Comparison of ENCODE assay signal across 24 mouse cellular contexts in the genomic region with DNA sequence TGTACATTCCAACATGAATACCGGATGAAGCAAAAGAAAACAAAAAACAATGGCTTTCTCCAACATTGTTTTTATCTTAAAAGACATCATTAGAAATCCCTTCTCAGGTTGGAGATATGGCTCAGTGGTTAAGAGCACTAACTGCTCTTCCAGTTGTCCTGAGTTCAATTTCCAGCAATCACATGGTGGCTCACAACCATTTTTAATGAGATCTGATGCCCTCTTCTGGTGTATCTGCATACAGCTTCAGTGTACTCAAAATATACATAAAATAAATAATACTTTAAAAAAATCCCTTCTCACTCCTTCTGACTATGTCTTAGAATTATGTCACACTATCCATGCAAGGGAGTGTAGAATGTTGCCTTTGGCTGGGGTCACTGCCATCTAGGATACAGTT. TPM values are rescaled to one million over a fixed set of nuclear protein-coding genes. Genes with fewer than 3 reads are reported as not detected.
DNase-seq lines count a peak whose midpoint lies in the region; ATAC-seq and TF ChIP-seq lines count a peak whose summit lies in the region.
"Had no signal": no experiment of that assay in that cellular context is flagged by ENCODE, and none has a peak within 500 bp of the region (broad histone marks: within the 10 kb centered on the region; RNA-seq: fewer than 3 reads in every experiment).

No protein-coding gene starts in this region.

- no peak for DNase-seq in kidney, postnatal 0 days (ENCODE audit: low spot score)
- no peak for DNase-seq in kidney, postnatal 25 days
- peak; percentile 68 for DNase-seq in 3T3-L1 (ENCODE audit: low read depth, low spot score)
- DNase-seq in adrenal gland, postnatal 36 days = no peak
- DNase-seq: adrenal gland, adult 8-10 months; B cell, adult 2 months; cerebellum, adult 11 months; cerebellum, adult 8-10 months; cerebellum, postnatal 14 days; embryo, embryonic 11 days; gastrocnemius, postnatal 10 days; heart, adult 18-20 months had no signal

- H3K4me2 ChIP-seq in kidney, postnatal 0 days (ENCODE audit: low read length) = no peak overlapping the region
- H3K4me2 ChIP-seq in myocyte (ENCODE audit: low read depth) = no peak overlapping the region
- H3K4me2 ChIP-seq: embryonic facial prominence, embryonic 15.5 days; forebrain, embryonic 15.5 days; heart, embryonic 11.5 days; heart, embryonic 15.5 days; hindbrain, embryonic 15.5 days had no signal

- no peaks in the 10 kb centered on the region for H3K79me3 ChIP-seq in C2C12 (ENCODE audit: low read depth)

- H3K27ac ChIP-seq in kidney, postnatal 0 days = no peak overlapping the region
- H3K27ac ChIP-seq: embryonic facial prominence, embryonic 15.5 days; forebrain, embryonic 10.5 days; forebrain, embryonic 15.5 days; heart, embryonic 15.5 days; hindbrain, embryonic 10.5 days; hindbrain, embryonic 15.5 days had no signal

- no peaks in the 10 kb centered on the region for H3K79me2 ChIP-seq in C2C12 (ENCODE audit: control insufficient read depth, insufficient read depth)
- no peaks in the 10 kb centered on the region for H3K79me2 ChIP-seq in myocyte (ENCODE audit: control insufficient read depth, insufficient read depth)

- H3ac ChIP-seq in C2C12 (ENCODE audit: control insufficient read depth, insufficient read length, low read depth) = no peak overlapping the region
- H3ac ChIP-seq in myocyte (ENCODE audit: control insufficient read depth, insufficient read length) = no peak overlapping the region

- peak; percentile 31 for TF ChIP-seq CTCF in kidney, postnatal 0 days (IDR thresholded peaks at IDR 0.05; ENCODE audit: low read depth)
- no peak for TF ChIP-seq CTCF in C2C12 (IDR thresholded peaks at IDR 0.05; ENCODE audit: control insufficient read depth, insufficient read depth, insufficient read length)

- no peak overlapping the region for H3K9ac ChIP-seq in kidney, postnatal 0 days (ENCODE audit: low read depth, low read length)
- H3K9ac ChIP-seq: embryonic facial prominence, embryonic 15.5 days; forebrain, embryonic 15.5 days; heart, embryonic 15.5 days; hindbrain, embryonic 15.5 days had no signal

- no peak for TF ChIP-seq POLR2A in myocyte (IDR thresholded peaks at IDR 0.05; ENCODE audit: insufficient read length, low read depth)

- no peak for ATAC-seq in kidney, postnatal 0 days (replicated peaks; ENCODE audit: low FRiP score, low read depth)
- no peak for ATAC-seq in inflammation-experienced regulatory T-cells, adult 6 months
- ATAC-seq: forebrain, embryonic 15.5 days had no signal

- 82% methylated on average over 1 of the region's 1 CpGs for WGBS in kidney, postnatal 0 days

- H3K9me3 ChIP-seq in kidney, postnatal 0 days (replicated peaks; ENCODE audit: low read length) = no peaks in the 10 kb centered on the region
- H3K9me3 ChIP-seq: embryonic facial prominence, embryonic 15.5 days; forebrain, embryonic 10.5 days; forebrain, embryonic 15.5 days; heart, embryonic 15.5 days; hindbrain, embryonic 10.5 days; hindbrain, embryonic 15.5 days had no signal

- no peak overlapping the region for H3K4me3 ChIP-seq in kidney, postnatal 0 days (replicated peaks; ENCODE audit: low read depth, low read length)
- H3K4me3 ChIP-seq in C2C12 (ENCODE audit: insufficient read depth, poor library complexity, severe bottlenecking) (no peak overlapping the region), myocyte (no peak overlapping the region)
- H3K4me3 ChIP-seq: embryonic facial prominence, embryonic 15.5 days; erythroblast, embryonic 14.5 days; forebrain, embryonic 10.5 days; forebrain, embryonic 15.5 days; heart, embryonic 15.5 days; hindbrain, embryonic 10.5 days; hindbrain, embryonic 15.5 days had no signal

- no peaks in the 10 kb centered on the region for H3K36me3 ChIP-seq in kidney, postnatal 0 days (ENCODE audit: insufficient read depth, low read length)
- H3K36me3 ChIP-seq in C2C12 (ENCODE audit: control insufficient read depth, insufficient read depth) = no peaks in the 10 kb centered on the region
- H3K36me3 ChIP-seq in myocyte (ENCODE audit: control insufficient read depth, insufficient read depth) = no peaks in the 10 kb centered on the region
- H3K36me3 ChIP-seq: embryonic facial prominence, embryonic 15.5 days; forebrain, embryonic 10.5 days; forebrain, embryonic 15.5 days; heart, embryonic 15.5 days; hindbrain, embryonic 10.5 days had no signal

- peaks cover 16% of the 10 kb centered on the region; the same call in 1 of the 2 replicates for H3K27me3 ChIP-seq in kidney, postnatal 0 days (ENCODE audit: insufficient read depth, low read length)
- H3K27me3 ChIP-seq in C2C12 (ENCODE audit: control insufficient read depth, insufficient read depth, insufficient read length) = no peaks in the 10 kb centered on the region
- no peaks in the 10 kb centered on the region for H3K27me3 ChIP-seq in myocyte (ENCODE audit: control insufficient read depth, insufficient read depth, insufficient read length)

- no peaks in the 10 kb centered on the region for H3K4me1 ChIP-seq in kidney, postnatal 0 days (replicated peaks; ENCODE audit: insufficient read depth, low read length)
- H3K4me1 ChIP-seq: embryonic facial prominence, embryonic 15.5 days; forebrain, embryonic 10.5 days; forebrain, embryonic 15.5 days; heart, embryonic 15.5 days; hindbrain, embryonic 10.5 days had no signal

TF ChIP-seq in C2C12, 6 proteins besides CTCF, POLR2A, EP300 and RAD21:
- TF ChIP-seq MYOG (IDR thresholded peaks at IDR 0.05; ENCODE audit: control insufficient read depth, extremely low read depth, insufficient read length) = no peak
- TF ChIP-seq MYOD1 (IDR thresholded peaks at IDR 0.05; ENCODE audit: control insufficient read depth, insufficient read length, low read depth) = no peak
- TF ChIP-seq USF1 (IDR thresholded peaks at IDR 0.05; ENCODE audit: low read depth) = peak; percentile 48

TF ChIP-seq in myocyte, 11 proteins besides CTCF, POLR2A, EP300 and RAD21:
- TF ChIP-seq USF1 (IDR thresholded peaks at IDR 0.05; ENCODE audit: low read depth) (peak; percentile 63), TCF12 (IDR thresholded peaks at IDR 0.05; ENCODE audit: insufficient read depth, poor library complexity, severe bottlenecking) (no peak), MYOG (IDR thresholded peaks at IDR 0.05; ENCODE audit: control insufficient read depth in 1 of 3, insufficient read depth in 1 of 3, insufficient read length in 2 of 3, low read depth in 2 of 3) (no peak)

RNA-seq across cellular contexts. Expression of a gene that starts 6.1 kb away (rescaled TPM):
- 1.4 and 2.1 TPM in 2 replicates for polyA plus RNA-seq in kidney, postnatal 0 days (2015; fragmentation: Nextera tagmentation; extraction: Ambion mirVana)
- 4.6 TPM for polyA plus RNA-seq in C2C12 (2012; fragmentation: generic; extraction: Trizol)
- 10.1 TPM for polyA plus RNA-seq in myocyte (2012; fragmentation: generic; extraction: Trizol)
- polyA plus RNA-seq in inflammation-experienced regulatory T-cells, adult 6 months (2017; shearing (Covaris generic)) = not detected
- 1 to 10 TPM; 1.7 TPM for total RNA-seq in adrenal gland, postnatal 36 days (2021)
- total RNA-seq: common myeloid progenitor, adult 5-6 weeks had no signal
- polyA plus RNA-seq: erythroblast, embryonic 14.5 days had no signal

RNA-seq across cellular contexts. Expression of a gene that starts 9.1 kb away (rescaled TPM):
- 129 and 132 TPM in 2 replicates for polyA plus RNA-seq in kidney, postnatal 0 days (2015; fragmentation: Nextera tagmentation; extraction: Ambion mirVana)
- polyA plus RNA-seq in C2C12 (2012; fragmentation: generic; extraction: Trizol) = 57.6 TPM
- 115 TPM for polyA plus RNA-seq in myocyte (2012; fragmentation: generic; extraction: Trizol)
- 10 to 100 TPM; 45.7 to 65.4 (median 46.2) TPM for polyA plus RNA-seq in inflammation-experienced regulatory T-cells, adult 6 months (2017; shearing (Covaris generic))
- total RNA-seq in adrenal gland, postnatal 36 days (2021) = 10 to 100 TPM; 70.6 to 73.8 TPM

RNA-seq across cellular contexts. Expression of a gene that starts 11.4 kb away (rescaled TPM):
- 35.0 and 40.6 TPM in 2 replicates for polyA plus RNA-seq in kidney, postnatal 0 days (2015; fragmentation: Nextera tagmentation; extraction: Ambion mirVana)
- 3.2 TPM for polyA plus RNA-seq in C2C12 (2012; fragmentation: generic; extraction: Trizol)
- 10.4 TPM for polyA plus RNA-seq in myocyte (2012; fragmentation: generic; extraction: Trizol)
- not detected for polyA plus RNA-seq in inflammation-experienced regulatory T-cells, adult 6 months (2017; shearing (Covaris generic))
- 10 to 100 TPM; 13.7 to 21.2 TPM for total RNA-seq in adrenal gland, postnatal 36 days (2021)

RNA-seq across cellular contexts. Expression of a gene that starts 19.0 kb away (rescaled TPM):
- polyA plus RNA-seq in kidney, postnatal 0 days (2015; fragmentation: Nextera tagmentation; extraction: Ambion mirVana) = 4.2 and 4.7 TPM in 2 replicates
- polyA plus RNA-seq in C2C12 (2012; fragmentation: generic; extraction: Trizol) = 1.9 TPM
- polyA plus RNA-seq in myocyte (2012; fragmentation: generic; extraction: Trizol) = 1.6 TPM
- under 1 TPM in 2 of 3 experiments, not detected in 1; 0.50 to 0.59 TPM for polyA plus RNA-seq in inflammation-experienced regulatory T-cells, adult 6 months (2017; shearing (Covaris generic))
- 1 to 10 TPM; 1.2 to 1.4 TPM for total RNA-seq in adrenal gland, postnatal 36 days (2021)

RNA-seq across cellular contexts. Expression of a gene that starts 27.6 kb away (rescaled TPM):
- polyA plus RNA-seq in kidney, postnatal 0 days (2015; fragmentation: Nextera tagmentation; extraction: Ambion mirVana) = 270 and 284 TPM in 2 replicates
- polyA plus RNA-seq in C2C12 (2012; fragmentation: generic; extraction: Trizol) = 212 TPM
- polyA plus RNA-seq in myocyte (2012; fragmentation: generic; extraction: Trizol) = 203 TPM
- 100 to 1,000 TPM in 2 of 3 experiments, 10 to 100 TPM in 1; 83.1 to 152 (median 102) TPM for polyA plus RNA-seq in inflammation-experienced regulatory T-cells, adult 6 months (2017; shearing (Covaris generic))
- total RNA-seq in adrenal gland, postnatal 36 days (2021) = 100 to 1,000 TPM; 165 to 190 TPM
